In genomic region chr9:111072175-111072574, GRCm38 (mm10) we compare ENCODE assay signal across 10 mouse cellular contexts. TPM values are rescaled to one million over a fixed set of nuclear protein-coding genes. Genes with fewer than 3 reads are reported as not detected.
DNase-seq lines count a peak whose midpoint lies in the region; ATAC-seq lines count a peak whose summit lies in the region.
"Had no signal": no experiment of that assay in that cellular context is flagged by ENCODE, and none has a peak within 500 bp of the region (broad histone marks: within the 10 kb centered on the region; RNA-seq: fewer than 3 reads in every experiment).

No protein-coding gene starts in this region.

- no peak overlapping the region for H3K4me2 ChIP-seq in limb, embryonic 11.5 days (ENCODE audit: low read depth, severe bottlenecking)
- no peak overlapping the region for H3K4me2 ChIP-seq in embryonic facial prominence, embryonic 14.5 days (ENCODE audit: low read depth, low read length)
- H3K4me2 ChIP-seq in limb, embryonic 13.5 days (replicated peaks) = peak overlapping the region; percentile 27; the same call in 1 of the 2 replicates

- H3K9me3 ChIP-seq in limb, embryonic 11.5 days (ENCODE audit: control insufficient read depth, low read length) = no peaks in the 10 kb centered on the region
- H3K9me3 ChIP-seq in limb, embryonic 10.5 days (replicated peaks) = no peaks in the 10 kb centered on the region; the same call in 1 of the 2 replicates
- peaks cover 13% of the 10 kb centered on the region for H3K9me3 ChIP-seq in embryonic facial prominence, embryonic 14.5 days (ENCODE audit: control insufficient read depth, low read length)
- peaks cover 11% of the 10 kb centered on the region for H3K9me3 ChIP-seq in limb, embryonic 13.5 days

- H3K4me3 ChIP-seq in limb, embryonic 11.5 days (ENCODE audit: low read depth, low read length) = no peak overlapping the region
- H3K4me3 ChIP-seq in limb, embryonic 10.5 days = no peak overlapping the region
- no peak overlapping the region for H3K4me3 ChIP-seq in embryonic facial prominence, embryonic 14.5 days (ENCODE audit: low read depth, low read length)
- H3K4me3 ChIP-seq in limb, embryonic 13.5 days = no peak overlapping the region
- H3K4me3 ChIP-seq: erythroblast, embryonic 14.5 days had no signal

- H3K9ac ChIP-seq in limb, embryonic 11.5 days (ENCODE audit: low read length) = no peak overlapping the region
- no peak overlapping the region for H3K9ac ChIP-seq in embryonic facial prominence, embryonic 14.5 days (ENCODE audit: low read depth, low read length)
- no peak overlapping the region for H3K9ac ChIP-seq in limb, embryonic 13.5 days

- no peak overlapping the region for H3K27ac ChIP-seq in limb, embryonic 11.5 days (replicated peaks; ENCODE audit: low read depth, low read length)
- no peak overlapping the region for H3K27ac ChIP-seq in limb, embryonic 10.5 days
- no peak overlapping the region for H3K27ac ChIP-seq in embryonic facial prominence, embryonic 14.5 days (replicated peaks; ENCODE audit: low read depth, low read length)
- no peak overlapping the region for H3K27ac ChIP-seq in limb, embryonic 13.5 days

- no peaks in the 10 kb centered on the region for H3K27me3 ChIP-seq in limb, embryonic 11.5 days (ENCODE audit: control insufficient read depth, insufficient read depth, low read length)
- H3K27me3 ChIP-seq in limb, embryonic 10.5 days (ENCODE audit: low read depth, poor library complexity, severe bottlenecking) = no peaks in the 10 kb centered on the region
- H3K27me3 ChIP-seq in embryonic facial prominence, embryonic 14.5 days (replicated peaks; ENCODE audit: control insufficient read depth, insufficient read depth, low read length) = no peaks in the 10 kb centered on the region
- no peaks in the 10 kb centered on the region for H3K27me3 ChIP-seq in limb, embryonic 13.5 days
- no peaks in the 10 kb centered on the region for H3K27me3 ChIP-seq in splenic B cell, adult 2 months (ENCODE audit: control insufficient read depth, insufficient read depth, low read length, poor library complexity, severe bottlenecking)

- H3K4me1 ChIP-seq in limb, embryonic 11.5 days (ENCODE audit: control insufficient read depth, insufficient read depth, low read length) = no peaks in the 10 kb centered on the region
- H3K4me1 ChIP-seq in limb, embryonic 10.5 days = peaks cover 33% of the 10 kb centered on the region
- no peaks in the 10 kb centered on the region for H3K4me1 ChIP-seq in embryonic facial prominence, embryonic 14.5 days (ENCODE audit: control insufficient read depth, insufficient read depth, low read length)
- H3K4me1 ChIP-seq in limb, embryonic 13.5 days = peaks cover 12% of the 10 kb centered on the region

- no peaks in the 10 kb centered on the region for H3K36me3 ChIP-seq in limb, embryonic 11.5 days (ENCODE audit: control insufficient read depth, insufficient read depth, low read length)
- no peaks in the 10 kb centered on the region for H3K36me3 ChIP-seq in limb, embryonic 10.5 days
- H3K36me3 ChIP-seq in embryonic facial prominence, embryonic 14.5 days (ENCODE audit: control insufficient read depth, insufficient read depth, low read length) = no peaks in the 10 kb centered on the region
- H3K36me3 ChIP-seq in limb, embryonic 13.5 days = no peaks in the 10 kb centered on the region
- H3K36me3 ChIP-seq in splenic B cell, adult 2 months (ENCODE audit: control insufficient read depth, insufficient read depth, low read length, poor library complexity, severe bottlenecking) = no peaks in the 10 kb centered on the region

- peak; percentile 39 to 53 for DNase-seq in adrenal gland, adult 18-20 months (ENCODE audit: low spot score in 2 of 2)
- no peak for DNase-seq in adrenal gland, adult 8-10 months
- DNase-seq in limb, embryonic 11.5 days (ENCODE audit: low spot score) = peak; percentile 53
- no peak for DNase-seq in limb, embryonic 10.5 days (ENCODE audit: low spot score)
- DNase-seq in embryonic facial prominence, embryonic 14.5 days (ENCODE audit: low spot score) = peak; percentile 41
- DNase-seq in splenic B cell, adult 2 months (ENCODE audit: low read depth, low spot score) = peak; percentile 41
- no peak for DNase-seq in spleen, adult 12 weeks (ENCODE audit: low spot score)

- ATAC-seq in limb, embryonic 11.5 days (ENCODE audit: insufficient number of reproducible peaks, low FRiP score, low TSS enrichment, low read depth) = no peak
- ATAC-seq in embryonic facial prominence, embryonic 14.5 days (ENCODE audit: low read depth) = no peak
- ATAC-seq in limb, embryonic 13.5 days (ENCODE audit: low FRiP score, low read depth) = no peak

- WGBS in limb, embryonic 11.5 days = 44% methylated on average over 7 of the region's 7 CpGs
- whole genome bisulfite sequencing in limb, embryonic 10.5 days = 69% methylated on average over 7 of the region's 7 CpGs
- WGBS in embryonic facial prominence, embryonic 14.5 days = 36% methylated on average over 7 of the region's 7 CpGs
- 29% methylated on average over 7 of the region's 7 CpGs for WGBS in limb, embryonic 13.5 days

RNA-seq across cellular contexts. Expression of gene Ccrl2, which starts 14.9 kb away (rescaled TPM):
- 10 to 100 TPM in 1 of 2 experiments, 1 to 10 TPM in 1; 9.3 to 10.2 TPM for total RNA-seq in adrenal gland, adult 18-20 months (2021)
- total RNA-seq in adrenal gland, adult 8-10 months (2022) = 10 to 100 TPM in 2 of 4 experiments, 1 to 10 TPM in 2; 5.4 to 12.8 (median 9.8) TPM
- polyA plus RNA-seq in limb, embryonic 11.5 days (2014; fragmentation: Nextera tagmentation; extraction: Ambion mirVana) = 0.55 and 0.58 TPM in 2 replicates
- 0.41 and 0.54 TPM in 2 replicates for polyA plus RNA-seq in limb, embryonic 10.5 days (2016; fragmentation: Nextera tagmentation; extraction: Ambion mirVana)
- 0.35 and 0.97 TPM in 2 replicates for polyA plus RNA-seq in embryonic facial prominence, embryonic 14.5 days (2014; fragmentation: Nextera tagmentation; extraction: Ambion mirVana)
- polyA plus RNA-seq in limb, embryonic 13.5 days (2015; fragmentation: Nextera tagmentation; extraction: Ambion mirVana) = 0.33 and 0.68 TPM in 2 replicates
- polyA plus RNA-seq: C2C12 had no signal

RNA-seq across cellular contexts. Expression of gene Lrrfip2, which starts 45.2 kb away (rescaled TPM):
- total RNA-seq in adrenal gland, adult 18-20 months (2021) = 10 to 100 TPM; 48.8 to 58.4 TPM
- total RNA-seq in adrenal gland, adult 8-10 months (2022) = 10 to 100 TPM; 49.1 to 60.0 (median 53.9) TPM
- polyA plus RNA-seq in limb, embryonic 11.5 days (2014; fragmentation: Nextera tagmentation; extraction: Ambion mirVana) = 43.9 and 45.5 TPM in 2 replicates
- polyA plus RNA-seq in limb, embryonic 10.5 days (2016; fragmentation: Nextera tagmentation; extraction: Ambion mirVana) = 38.2 and 39.7 TPM in 2 replicates
- 39.2 and 40.4 TPM in 2 replicates for polyA plus RNA-seq in embryonic facial prominence, embryonic 14.5 days (2014; fragmentation: Nextera tagmentation; extraction: Ambion mirVana)
- polyA plus RNA-seq in limb, embryonic 13.5 days (2015; fragmentation: Nextera tagmentation; extraction: Ambion mirVana) = 37.2 and 39.8 TPM in 2 replicates

RNA-seq across cellular contexts. Expression of gene Ltf, which starts 53.1 kb away (rescaled TPM):
- 1 to 10 TPM; 1.2 to 1.7 TPM for total RNA-seq in adrenal gland, adult 18-20 months (2021)
- 1 to 10 TPM in 3 of 4 experiments, under 1 TPM in 1; 0.87 to 3.2 (median 2.0) TPM for total RNA-seq in adrenal gland, adult 8-10 months (2022)
- polyA plus RNA-seq in limb, embryonic 11.5 days (2014; fragmentation: Nextera tagmentation; extraction: Ambion mirVana) = 0.14 and 0.16 TPM in 2 replicates
- not detected in 2 replicates for polyA plus RNA-seq in limb, embryonic 10.5 days (2016; fragmentation: Nextera tagmentation; extraction: Ambion mirVana)
- 3.0 and 4.2 TPM in 2 replicates for polyA plus RNA-seq in embryonic facial prominence, embryonic 14.5 days (2014; fragmentation: Nextera tagmentation; extraction: Ambion mirVana)
- polyA plus RNA-seq in limb, embryonic 13.5 days (2015; fragmentation: Nextera tagmentation; extraction: Ambion mirVana) = 0.69 and 0.73 TPM in 2 replicates
- polyA plus RNA-seq: C2C12; erythroblast, embryonic 14.5 days had no signal

Comparison
In these comparisons a context has a peak if more than half of its experiments do, and no peak if none do; other contexts are left out.
1. DNase-seq: peak in adrenal gland, adult 18-20 months (2 of 2), limb, embryonic 11.5 days (single experiment), embryonic facial prominence, embryonic 14.5 days (single experiment) and splenic B cell, adult 2 months (single experiment); none in adrenal gland, adult 8-10 months (single experiment), limb, embryonic 10.5 days (single experiment) and spleen, adult 12 weeks (single experiment).